Comparison of ENCODE assay signal across 27 mouse cellular contexts in the genomic region with DNA sequence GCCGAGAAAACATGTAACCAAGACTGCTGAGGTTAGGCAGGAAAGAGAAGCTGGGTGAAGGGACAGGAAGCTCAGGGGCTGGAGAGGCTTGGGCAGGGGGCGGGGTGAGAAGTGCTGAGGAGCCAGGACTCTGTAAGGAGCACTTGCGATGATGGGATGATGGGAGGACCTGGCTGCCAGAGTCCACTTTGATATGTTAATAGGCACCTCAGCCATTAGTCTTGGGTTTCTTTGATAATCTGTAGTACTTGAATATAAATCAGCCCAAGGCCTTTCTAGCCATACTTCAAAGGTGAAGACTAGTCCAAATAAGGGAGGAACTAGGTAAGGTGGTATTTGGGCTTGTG. TPM values are rescaled to one million over a fixed set of nuclear protein-coding genes. Genes with fewer than 3 reads are reported as not detected.
DNase-seq lines count a peak whose midpoint lies in the region; ATAC-seq lines count a peak whose summit lies in the region.
"Had no signal": no experiment of that assay in that cellular context is flagged by ENCODE, and none has a peak within 500 bp of the region (broad histone marks: within the 10 kb centered on the region; RNA-seq: fewer than 3 reads in every experiment).

No protein-coding gene starts in this region.

- H3K36me3 ChIP-seq in hindbrain, embryonic 14.5 days (replicated peaks; ENCODE audit: control insufficient read depth, insufficient read depth) = no peaks in the 10 kb centered on the region
- no peaks in the 10 kb centered on the region for H3K36me3 ChIP-seq in hindbrain, embryonic 10.5 days
- H3K36me3 ChIP-seq in limb, embryonic 10.5 days = no peaks in the 10 kb centered on the region
- no peaks in the 10 kb centered on the region for H3K36me3 ChIP-seq in neural tube, embryonic 15.5 days
- H3K36me3 ChIP-seq: embryonic facial prominence, embryonic 15.5 days; hindbrain, embryonic 12.5 days; intestine, embryonic 15.5 days; liver, embryonic 15.5 days; lung, embryonic 15.5 days had no signal

- H3K9me3 ChIP-seq in hindbrain, embryonic 14.5 days (ENCODE audit: control insufficient read depth, low read length) = no peaks in the 10 kb centered on the region
- H3K9me3 ChIP-seq in hindbrain, embryonic 10.5 days = no peaks in the 10 kb centered on the region
- no peaks in the 10 kb centered on the region for H3K9me3 ChIP-seq in limb, embryonic 10.5 days (replicated peaks)
- H3K9me3 ChIP-seq in neural tube, embryonic 15.5 days (replicated peaks) = no peaks in the 10 kb centered on the region
- H3K9me3 ChIP-seq: embryonic facial prominence, embryonic 15.5 days; intestine, embryonic 15.5 days; liver, embryonic 15.5 days; lung, embryonic 15.5 days had no signal

- ATAC-seq in hindbrain, embryonic 14.5 days (ENCODE audit: low FRiP score) = no peak
- ATAC-seq in neural tube, embryonic 15.5 days (ENCODE audit: low FRiP score) = 0 out of 2 replicates have a peak, but pooled peaks have one; percentile 2
- ATAC-seq: intestine, embryonic 15.5 days had no signal

- no peaks in the 10 kb centered on the region for H3K27me3 ChIP-seq in hindbrain, embryonic 14.5 days (ENCODE audit: control insufficient read depth, insufficient read depth, low read length)
- H3K27me3 ChIP-seq in hindbrain, embryonic 10.5 days (ENCODE audit: insufficient read depth, poor library complexity, severe bottlenecking) = no peaks in the 10 kb centered on the region
- H3K27me3 ChIP-seq in limb, embryonic 10.5 days (ENCODE audit: low read depth, poor library complexity, severe bottlenecking) = no peaks in the 10 kb centered on the region
- no peaks in the 10 kb centered on the region for H3K27me3 ChIP-seq in neural tube, embryonic 15.5 days (replicated peaks)
- H3K27me3 ChIP-seq: embryonic facial prominence, embryonic 15.5 days; hindbrain, embryonic 12.5 days; intestine, embryonic 15.5 days; liver, embryonic 15.5 days; lung, embryonic 15.5 days had no signal

- 73% methylated on average over 3 of the region's 3 CpGs for WGBS in hindbrain, embryonic 14.5 days
- 76% methylated on average over 3 of the region's 3 CpGs for WGBS in hindbrain, embryonic 10.5 days
- WGBS in limb, embryonic 10.5 days = 52% methylated on average over 3 of the region's 3 CpGs
- WGBS in neural tube, embryonic 15.5 days = 38% methylated on average over 3 of the region's 3 CpGs

- no peak overlapping the region for H3K4me2 ChIP-seq in hindbrain, embryonic 14.5 days (replicated peaks)
- H3K4me2 ChIP-seq in neural tube, embryonic 15.5 days = no peak overlapping the region
- H3K4me2 ChIP-seq: embryonic facial prominence, embryonic 15.5 days; heart, embryonic 11.5 days; hindbrain, embryonic 12.5 days; intestine, embryonic 15.5 days; liver, embryonic 15.5 days; lung, embryonic 15.5 days had no signal

- no peak overlapping the region for H3K9ac ChIP-seq in hindbrain, embryonic 14.5 days
- H3K9ac ChIP-seq in neural tube, embryonic 15.5 days (replicated peaks) = no peak overlapping the region
- H3K9ac ChIP-seq: embryonic facial prominence, embryonic 15.5 days; hindbrain, embryonic 12.5 days; intestine, embryonic 15.5 days; liver, embryonic 15.5 days; lung, embryonic 15.5 days had no signal

- H3K4me1 ChIP-seq in hindbrain, embryonic 14.5 days (replicated peaks; ENCODE audit: control insufficient read depth, insufficient read depth, low read length) = no peaks in the 10 kb centered on the region
- H3K4me1 ChIP-seq in hindbrain, embryonic 10.5 days (replicated peaks) = no peaks in the 10 kb centered on the region
- peaks cover 15% of the 10 kb centered on the region for H3K4me1 ChIP-seq in limb, embryonic 10.5 days
- H3K4me1 ChIP-seq in neural tube, embryonic 15.5 days = peaks cover 12% of the 10 kb centered on the region
- H3K4me1 ChIP-seq: embryonic facial prominence, embryonic 15.5 days; hindbrain, embryonic 12.5 days; intestine, embryonic 15.5 days; liver, embryonic 15.5 days; lung, embryonic 15.5 days had no signal

- H3K4me3 ChIP-seq in hindbrain, embryonic 14.5 days (replicated peaks; ENCODE audit: low read length) = no peak overlapping the region
- H3K4me3 ChIP-seq in hindbrain, embryonic 10.5 days = no peak overlapping the region
- H3K4me3 ChIP-seq in limb, embryonic 10.5 days = no peak overlapping the region
- H3K4me3 ChIP-seq in neural tube, embryonic 15.5 days (replicated peaks) = no peak overlapping the region
- H3K4me3 ChIP-seq: embryonic facial prominence, embryonic 15.5 days; hindbrain, embryonic 12.5 days; intestine, embryonic 15.5 days; left cerebral cortex, adult 2 months; liver, embryonic 15.5 days; lung, embryonic 15.5 days; megakaryocyte, embryonic 14.5 days had no signal

- 0 out of 2 replicates have a peak overlapping the region, but pooled peaks have one; percentile 2 for H3K27ac ChIP-seq in hindbrain, embryonic 14.5 days
- H3K27ac ChIP-seq in hindbrain, embryonic 10.5 days = no peak overlapping the region
- 0 out of 2 replicates have a peak overlapping the region, but pooled peaks have one; percentile 25 for H3K27ac ChIP-seq in limb, embryonic 10.5 days
- peak overlapping the region; percentile 63 for H3K27ac ChIP-seq in neural tube, embryonic 15.5 days (replicated peaks)
- H3K27ac ChIP-seq: embryonic facial prominence, embryonic 15.5 days; hindbrain, embryonic 12.5 days; intestine, embryonic 15.5 days; left cerebral cortex, adult 2 months; liver, embryonic 15.5 days; lung, embryonic 15.5 days had no signal

- DNase-seq in hindbrain, embryonic 14.5 days (ENCODE audit: low spot score) = no peak
- no peak for DNase-seq in hindbrain, embryonic 10.5 days (ENCODE audit: low spot score)
- DNase-seq in ZHBTc4 (ENCODE audit: low read depth, low spot score) = peak; percentile 89
- DNase-seq in limb, embryonic 10.5 days (ENCODE audit: low spot score) = no peak
- no peak for DNase-seq in retina, postnatal 1 day
- no peak for DNase-seq in thymus, postnatal 4 days
- DNase-seq: adrenal gland, postnatal 14 days; cerebellum, adult 8-10 months; cerebellum, postnatal 36 days; kidney, adult 8-10 months; kidney, postnatal 10 days; left cerebral cortex, postnatal 4 days; liver; lung, postnatal 36 days had no signal

RNA-seq across cellular contexts. Expression of gene Gm49358, which starts 1.4 kb away (rescaled TPM):
- 0.80 TPM in 1 of 2 replicates, not detected in the other for polyA plus RNA-seq in hindbrain, embryonic 14.5 days (2014; fragmentation: Nextera tagmentation; extraction: Ambion mirVana)
- polyA plus RNA-seq in hindbrain, embryonic 10.5 days (2016; fragmentation: Nextera tagmentation; extraction: Ambion mirVana) = not detected in 2 replicates
- not detected in 2 replicates for polyA plus RNA-seq in limb, embryonic 10.5 days (2016; fragmentation: Nextera tagmentation; extraction: Ambion mirVana)
- not detected in 2 replicates for polyA plus RNA-seq in neural tube, embryonic 15.5 days (2015; fragmentation: Nextera tagmentation; extraction: Ambion mirVana)
- polyA plus RNA-seq: C2C12; embryonic facial prominence, embryonic 15.5 days; heart, embryonic 11.5 days; heart, postnatal 0 days; hindbrain, embryonic 12.5 days; intestine, embryonic 15.5 days; liver, embryonic 15.5 days; lung, embryonic 15.5 days; thymus, postnatal 0 days; urinary bladder, adult 2 months had no signal

RNA-seq across cellular contexts. Expression of gene Nt5dc3, which starts 16.4 kb away (rescaled TPM):
- polyA plus RNA-seq in hindbrain, embryonic 14.5 days (2014; fragmentation: Nextera tagmentation; extraction: Ambion mirVana) = 17.3 and 19.3 TPM in 2 replicates
- 0.77 and 1.4 TPM in 2 replicates for polyA plus RNA-seq in hindbrain, embryonic 10.5 days (2016; fragmentation: Nextera tagmentation; extraction: Ambion mirVana)
- 0.53 and 0.55 TPM in 2 replicates for polyA plus RNA-seq in limb, embryonic 10.5 days (2016; fragmentation: Nextera tagmentation; extraction: Ambion mirVana)
- 8.0 and 9.9 TPM in 2 replicates for polyA plus RNA-seq in neural tube, embryonic 15.5 days (2015; fragmentation: Nextera tagmentation; extraction: Ambion mirVana)

RNA-seq across cellular contexts. Expression of gene Ttc41, which starts 56.7 kb away (rescaled TPM):
- 0.82 and 2.5 TPM in 2 replicates for polyA plus RNA-seq in hindbrain, embryonic 14.5 days (2014; fragmentation: Nextera tagmentation; extraction: Ambion mirVana)
- polyA plus RNA-seq in hindbrain, embryonic 10.5 days (2016; fragmentation: Nextera tagmentation; extraction: Ambion mirVana) = 2.9 TPM in 2 replicates
- polyA plus RNA-seq in limb, embryonic 10.5 days (2016; fragmentation: Nextera tagmentation; extraction: Ambion mirVana) = 1.9 and 2.7 TPM in 2 replicates
- polyA plus RNA-seq in neural tube, embryonic 15.5 days (2015; fragmentation: Nextera tagmentation; extraction: Ambion mirVana) = 2.2 and 2.3 TPM in 2 replicates

RNA-seq across cellular contexts. Expression of gene Hsp90b1, which starts 57.0 kb away (rescaled TPM):
- polyA plus RNA-seq in hindbrain, embryonic 14.5 days (2014; fragmentation: Nextera tagmentation; extraction: Ambion mirVana) = 252 and 279 TPM in 2 replicates
- polyA plus RNA-seq in hindbrain, embryonic 10.5 days (2016; fragmentation: Nextera tagmentation; extraction: Ambion mirVana) = 412 and 566 TPM in 2 replicates
- polyA plus RNA-seq in limb, embryonic 10.5 days (2016; fragmentation: Nextera tagmentation; extraction: Ambion mirVana) = 590 and 620 TPM in 2 replicates
- polyA plus RNA-seq in neural tube, embryonic 15.5 days (2015; fragmentation: Nextera tagmentation; extraction: Ambion mirVana) = 337 and 397 TPM in 2 replicates
